Mouse (Mus musculus): ENCODE data around the gene Elovl5.

- no peak for TF ChIP-seq CTCF (IDR thresholded peaks at IDR 0.05; ENCODE audit: low read depth, low read length)
- no peak for TF ChIP-seq GATA1 (IDR thresholded peaks at IDR 0.05; ENCODE audit: borderline replicate concordance, low read length)
Measured at GRCm38 (mm10) chr9:77909572-77910269, 7.4 kb upstream of the Elovl5 start.
